Mouse (Mus musculus) testis, adult 2 months (tissue): ENCODE data around the gene Ttll12.

Experiments used
- CTCF ChIP-seq: fragments of 200-500 bp; IDR thresholded peaks from 2 replicates; pipeline ENCODE4 v1.5.1; 2012; ENCODE audit warnings: low read depth, mild to moderate bottlenecking, inconsistent platforms, low read length, moderate library complexity; ENCODE audit not compliant: control insufficient read depth, insufficient read depth, insufficient replicate concordance
- POLR2A ChIP-seq: fragments of 200-500 bp; IDR thresholded peaks from 2 replicates; pipeline ENCODE4 v1.6.1; 2012; ENCODE audit warnings: low read depth, mild to moderate bottlenecking, inconsistent platforms, low read length, moderate library complexity; ENCODE audit not compliant: control insufficient read depth

GRCm38 (mm10) chr15:83626142-83626645 is 31.2 kb upstream of the Ttll12 start:
- TF ChIP-seq CTCF = no peak
- TF ChIP-seq POLR2A = no peak
